Mouse (Mus musculus): ENCODE results near the gene Slc25a5. TPM values are rescaled to one million over a fixed set of nuclear protein-coding genes. Genes with fewer than 3 reads are reported as not detected.
A peak's percentile ranks its signal among the peaks of the same experiment; 100 is the strongest.

The Slc25a5 gene
- total and polyA plus RNA-seq, 3 experiments, result 261 to 504 (median 382) TPM

DNA sequence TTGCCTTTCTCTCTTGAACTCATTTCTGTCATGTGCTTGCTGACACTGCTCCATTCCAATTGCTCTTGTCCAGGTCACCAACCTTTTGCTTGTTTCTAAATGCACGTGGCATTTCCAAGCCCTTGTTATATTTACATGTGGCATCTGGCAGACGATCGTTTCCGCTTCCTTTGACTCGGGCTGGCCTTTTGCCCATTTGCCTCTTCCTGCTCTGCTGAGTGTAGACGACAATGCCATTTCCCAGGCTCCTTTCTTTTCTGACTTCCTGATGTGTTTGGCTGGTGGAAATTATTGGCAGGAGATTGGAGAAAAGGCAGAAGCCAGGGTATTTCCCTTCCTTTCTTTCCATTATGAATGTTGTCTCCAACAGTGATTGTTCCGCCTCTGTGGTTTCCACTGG lies 43.9 kb downstream of the Slc25a5 start:
- DNase-seq, result peak; percentile 23

DNA sequence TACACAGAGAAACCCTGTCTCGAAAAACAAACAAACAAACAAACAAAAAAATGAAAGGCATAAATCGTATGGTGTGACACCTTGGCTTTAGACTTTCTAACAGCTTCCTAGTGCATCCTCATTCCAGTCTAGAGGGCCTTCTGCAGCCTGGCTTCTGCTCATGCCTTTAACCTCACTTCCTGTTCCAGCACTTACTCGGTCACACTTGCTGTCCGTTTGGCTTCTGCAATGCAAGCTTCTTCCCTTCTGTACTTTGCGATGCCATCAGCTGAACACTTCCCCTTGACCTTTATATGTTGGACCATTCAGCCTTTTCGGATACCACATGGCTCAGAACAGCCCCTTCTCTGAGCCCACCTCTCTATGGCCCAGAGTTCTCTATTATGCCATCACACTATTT lies 46.2 kb downstream of the Slc25a5 start:
- DNase-seq, result no peak

DNA sequence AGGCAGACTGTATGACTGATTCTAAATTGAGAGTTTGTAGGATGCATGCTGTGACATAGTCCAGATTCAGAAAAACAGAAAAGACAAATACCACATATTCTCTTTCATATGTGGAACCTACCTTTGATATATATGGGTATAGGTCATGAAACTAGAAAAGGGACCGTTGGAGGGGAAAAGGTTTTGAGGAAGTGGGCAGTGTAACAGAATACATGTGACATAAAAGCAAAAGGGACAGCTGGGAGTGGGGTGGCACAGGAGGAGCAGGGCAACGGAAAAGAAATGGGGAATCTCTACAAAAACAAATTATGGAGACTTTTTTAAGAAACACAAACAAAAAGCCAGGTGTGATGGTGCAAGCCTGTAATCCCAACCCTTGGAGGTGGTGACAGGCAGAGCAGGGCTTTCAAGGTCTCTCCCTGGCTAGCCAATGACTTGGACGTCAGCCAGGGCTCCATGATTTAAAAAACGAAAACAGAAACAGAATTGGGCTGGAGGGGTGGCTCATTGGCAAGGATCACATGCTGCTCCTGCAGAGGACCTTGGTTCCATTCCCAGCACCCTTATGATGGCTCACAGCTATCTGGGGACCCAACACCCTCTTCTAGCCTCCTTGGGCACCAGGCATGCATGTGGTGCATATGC lies 48.0 kb downstream of the Slc25a5 start:
- peak; percentile 46 for DNase-seq

DNA sequence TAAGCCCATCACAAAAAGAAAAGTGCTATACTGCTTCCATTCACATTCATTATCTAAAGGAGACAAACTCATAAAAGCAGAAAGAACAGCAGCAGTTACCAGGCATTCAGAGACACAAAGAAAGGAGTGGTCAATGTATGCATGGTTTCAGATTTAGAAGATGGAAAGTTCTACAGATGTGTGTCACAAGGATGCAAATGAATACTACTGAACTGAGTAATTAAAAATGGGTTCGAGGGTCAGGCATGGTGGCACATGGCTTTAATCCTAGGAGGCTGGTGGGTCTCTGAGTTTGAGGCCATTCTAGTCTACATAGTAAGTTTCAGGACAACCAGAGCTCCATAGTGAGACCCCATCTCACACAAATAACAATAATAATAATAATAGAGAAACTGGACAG lies 51.7 kb downstream of the Slc25a5 start:
- DNase-seq, result no peak

Other genes starting within 250 kb of the Slc25a5 start
- 100 to 1,000 TPM; 455 to 456 TPM for gene Pgrmc1, start 197.4 kb upstream of the Slc25a5 start, total RNA-seq (2021)
- gene Pgrmc1, start 197.4 kb upstream of the Slc25a5 start, polyA plus RNA-seq (2012; rRNA removed), result 536 and 540 TPM in 2 replicates
- gene Akap17b, start 150.3 kb upstream of the Slc25a5 start, total RNA-seq (2021), result 1 to 10 TPM; 4.9 to 5.8 TPM
- 0.76 and 0.92 TPM in 2 replicates for gene Akap17b, start 150.3 kb upstream of the Slc25a5 start, polyA plus RNA-seq (2012; rRNA removed)
- gene Slc25a43, start 52.0 kb upstream of the Slc25a5 start, total RNA-seq (2021), result 1 to 10 TPM; 1.0 to 1.1 TPM
- 2.8 and 3.4 TPM in 2 replicates for gene Slc25a43, start 52.0 kb upstream of the Slc25a5 start, polyA plus RNA-seq (2012; rRNA removed)
- 10 to 100 TPM; 66.8 to 74.4 TPM for gene Ube2a, start 78.2 kb downstream of the Slc25a5 start, total RNA-seq (2021)
- 33.2 and 38.6 TPM in 2 replicates for gene Ube2a, start 78.2 kb downstream of the Slc25a5 start, polyA plus RNA-seq (2012; rRNA removed)
- gene C330007P06Rik, start 78.5 kb downstream of the Slc25a5 start, total RNA-seq (2021), result 10 to 100 TPM; 47.8 to 56.8 TPM
- 8.8 and 10.1 TPM in 2 replicates for gene C330007P06Rik, start 78.5 kb downstream of the Slc25a5 start, polyA plus RNA-seq (2012; rRNA removed)
- gene Nkrf, start 107.2 kb downstream of the Slc25a5 start, total RNA-seq (2021), result 10 to 100 TPM in 1 of 2 experiments, 1 to 10 TPM in 1; 9.2 to 15.3 TPM
- gene Nkrf, start 107.2 kb downstream of the Slc25a5 start, polyA plus RNA-seq (2012; rRNA removed), result 0.09 and 0.12 TPM in 2 replicates
- 10 to 100 TPM; 16.7 to 24.9 TPM for gene Sept6, start 196.1 kb downstream of the Slc25a5 start, total RNA-seq (2021)
- 8.6 and 8.8 TPM in 2 replicates for gene Sept6, start 196.1 kb downstream of the Slc25a5 start, polyA plus RNA-seq (2012; rRNA removed)